Mouse (Mus musculus) liver, postnatal 0 days (tissue): ENCODE data around the gene Get4.

ENCODE experiments used
- CTCF ChIP-seq: sonication (generic); IDR thresholded peaks from 2 replicates; pipeline ENCODE4 v1.5.1; 2016; ENCODE audit warnings: antibody characterized with exemption, low read depth
- EP300 ChIP-seq: IDR thresholded peaks from 2 replicates; pipeline ENCODE4 v1.6.1; 2016; ENCODE audit warnings: antibody characterized with exemption, low read depth, mild to moderate bottlenecking

- no peak for TF ChIP-seq EP300
- TF ChIP-seq CTCF: no peak
Measured at GRCm38 (mm10) chr5:139261403-139261802, 9.3 kb downstream of the Get4 start.
